Mouse (Mus musculus) stomach, embryonic 16.5 days (tissue): ENCODE measurements around the gene Paf1. TPM values are rescaled to one million over a fixed set of nuclear protein-coding genes. Genes with fewer than 3 reads are reported as not detected.

ENCODE experiments used
- ATAC-seq: fragments of 200-750 bp; cut with Nextera tagmentation; 2 replicates; pipeline ENCODE4 v1.8.0; 2017; ENCODE audit warnings: moderate number of reproducible peaks, moderate TSS enrichment; ENCODE audit not compliant: insufficient read depth, low FRiP score
- H3K27ac ChIP-seq: fragments of 300-500 bp; sonication (generic); 2 replicates; pipeline ENCODE4 v1.5.1; 2014; ENCODE audit warnings: low read length
- H3K27me3 ChIP-seq: fragments of 300-500 bp; sonication (generic); 2 replicates; pipeline ENCODE4 v1.6.1; 2014; ENCODE audit warnings: low read length, control low read depth, mixed read lengths; ENCODE audit not compliant: control insufficient read depth, insufficient read depth
- H3K36me3 ChIP-seq: fragments of 300-500 bp; sonication (generic); 2 replicates; pipeline ENCODE4 v1.6.1; 2014; ENCODE audit warnings: low read length; ENCODE audit not compliant: control insufficient read depth, insufficient read depth
- H3K4me1 ChIP-seq: fragments of 300-500 bp; sonication (generic); 2 replicates; pipeline ENCODE4 v1.6.1; 2014; ENCODE audit warnings: low read length, control low read depth, mixed read lengths; ENCODE audit not compliant: control insufficient read depth, insufficient read depth
- H3K4me2 ChIP-seq: fragments of 300-500 bp; sonication (generic); 2 replicates; pipeline ENCODE4 v1.6.1; 2014; ENCODE audit warnings: low read depth, low read length, mixed read lengths
- H3K4me3 ChIP-seq: fragments of 300-500 bp; sonication (generic); replicated peaks from 2 replicates; pipeline ENCODE4 v1.5.1; 2014; ENCODE audit warnings: mild to moderate bottlenecking, low read length
- H3K9ac ChIP-seq: fragments of 300-500 bp; sonication (generic); 2 replicates; pipeline ENCODE4 v1.6.1; 2014; ENCODE audit warnings: low read length
- H3K9me3 ChIP-seq: fragments of 300-500 bp; sonication (generic); replicated peaks from 2 replicates; pipeline ENCODE4 v1.6.1; 2016; ENCODE audit warnings: low read length, control low read depth; ENCODE audit not compliant: control insufficient read depth
- WGBS: fragments of 180-500 bp; shearing (Covaris S2); extraction: QIAGEN DNeasy Blood & Tissue Kit; methylation state at CpG from one replicate; pipeline ENCODE4 v1.1.7; 2014; 5-methylcytosine and 5-hydroxymethylcytosine counted together
- polyA plus RNA-seq: library from polyadenylated mRNA; unstranded; fragments of >200 nt; fragmentation: Nextera tagmentation; extraction: Ambion mirVana; gene quantifications from 2 replicates; pipeline ENCODE4 v1.2.1, GENCODE M21; 2015

Gene Paf1
- polyA plus RNA-seq, 1 experiment from 2014 or later: 84.3 TPM

DNA sequence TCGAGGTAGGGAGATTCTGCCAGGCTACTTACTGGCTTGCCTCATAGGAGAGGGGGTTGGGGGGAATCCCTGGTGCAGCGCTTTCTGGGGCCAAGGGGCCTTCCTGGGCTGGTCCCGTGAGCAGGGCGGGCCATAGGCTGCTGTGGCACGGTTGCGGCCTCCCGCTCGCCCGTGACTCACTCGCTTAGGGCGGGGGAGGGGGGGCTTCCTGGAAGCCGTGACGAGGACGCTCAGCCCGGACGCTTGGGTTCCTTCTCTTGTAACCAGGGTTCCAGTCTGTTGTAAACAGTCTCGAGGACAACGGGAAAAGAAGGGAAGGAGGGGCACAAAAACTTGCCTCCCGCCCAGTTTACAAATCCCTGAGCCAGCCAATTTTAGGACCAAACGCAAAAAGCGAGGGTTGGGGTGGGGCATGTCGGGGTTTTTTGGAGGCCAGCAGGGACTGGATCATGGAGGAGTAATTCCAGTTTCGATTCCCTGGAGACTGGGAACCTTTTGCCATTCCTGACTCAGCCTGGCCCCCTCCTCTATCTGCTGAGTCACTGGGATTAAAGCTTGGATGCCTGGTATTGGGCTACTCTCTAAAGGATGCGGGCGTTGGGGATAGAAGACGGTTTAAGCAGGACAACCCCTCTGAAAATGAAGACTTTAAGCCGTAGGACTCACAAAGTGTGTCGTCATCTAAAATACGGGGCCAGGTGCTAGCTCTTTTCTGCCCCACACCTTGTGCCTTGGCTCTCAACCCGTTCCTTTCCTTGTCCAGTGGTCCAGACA lies 11.5 kb upstream of the Paf1 start:
- Histone ChIP-seq H3K4me1 (peaks cover 58% of the 10 kb centered on the region), H3K9me3 (no peaks in the 10 kb centered on the region), H3K4me2 (peak overlapping the region; percentile 69), H3K36me3 (peaks cover 6% of the 10 kb centered on the region; the same call in 1 of the 2 replicates), H3K9ac (peak overlapping the region; percentile 82), H3K27ac (peak overlapping the region; percentile 100), H3K27me3 (no peaks in the 10 kb centered on the region), H3K4me3 (peak overlapping the region; percentile 43)
- ATAC-seq: peak; percentile 55
- WGBS: 3% methylated on average over 30 of the region's 30 CpGs

- Histone ChIP-seq H3K4me1 (peaks cover 59% of the 10 kb centered on the region), H3K36me3 (peaks cover 6% of the 10 kb centered on the region; the same call in 1 of the 2 replicates), H3K27me3 (no peaks in the 10 kb centered on the region), H3K27ac (peak overlapping the region; percentile 100), H3K4me2 (peak overlapping the region; percentile 69), H3K4me3 (peak overlapping the region; percentile 43), H3K9ac (peak overlapping the region; percentile 82), H3K9me3 (no peaks in the 10 kb centered on the region)
- WGBS: 0% methylated on average over 20 of the region's 20 CpGs
- peak; percentile 61 for ATAC-seq
These were observed 10.8 kb upstream of the Paf1 start for GRCm38 (mm10) chr7:28381938-28382337.

- Histone ChIP-seq H3K27me3 (no peaks in the 10 kb centered on the region), H3K4me3 (peak overlapping the region; percentile 43), H3K9ac (peak overlapping the region; percentile 82), H3K27ac (peak overlapping the region; percentile 100), H3K9me3 (no peaks in the 10 kb centered on the region), H3K4me1 (peaks cover 54% of the 10 kb centered on the region), H3K36me3 (peaks cover 6% of the 10 kb centered on the region; the same call in 1 of the 2 replicates), H3K4me2 (peak overlapping the region; percentile 69)
- 31% methylated on average over 10 of the region's 12 CpGs for WGBS
- ATAC-seq: no peak
These were observed 10.3 kb upstream of the Paf1 start for GRCm38 (mm10) chr7:28382347-28382951.

- Histone ChIP-seq H3K27ac (peak overlapping the region; percentile 100), H3K27me3 (no peaks in the 10 kb centered on the region), H3K36me3 (0 out of 2 replicates have a peak, but pooled peaks cover under 1% of the 10 kb centered on the region), H3K9ac (peak overlapping the region; percentile 12; the same call in 1 of the 2 replicates), H3K9me3 (no peaks in the 10 kb centered on the region), H3K4me3 (no peak overlapping the region), H3K4me1 (peaks cover 49% of the 10 kb centered on the region), H3K4me2 (peak overlapping the region; percentile 69; the same call in 1 of the 2 replicates)
- ATAC-seq: no peak
- 46% methylated on average over 11 of the region's 11 CpGs for WGBS
These were observed 9.8 kb upstream of the Paf1 start for GRCm38 (mm10) chr7:28382981-28383396.

DNA sequence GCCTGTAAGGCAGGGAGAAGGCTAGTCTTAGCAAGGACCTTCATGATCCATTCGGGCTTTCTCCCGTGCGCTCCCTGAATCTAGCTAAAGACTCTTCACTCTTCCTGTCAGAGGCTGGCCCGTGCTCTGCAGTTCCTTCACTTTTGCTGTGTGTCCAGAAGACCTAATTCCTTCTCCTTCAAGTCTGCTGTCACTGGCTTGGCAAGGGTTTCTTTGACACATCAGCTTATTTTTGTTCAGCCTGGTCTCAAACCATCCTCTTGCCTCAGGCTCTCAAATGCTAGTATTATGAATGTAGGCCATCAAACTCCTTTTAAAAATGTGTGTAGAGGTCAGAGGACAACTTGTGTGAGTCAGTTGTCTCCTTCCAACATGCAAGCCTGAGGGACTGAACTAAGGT lies 9.1 kb upstream of the Paf1 start:
- Histone ChIP-seq H3K27ac (peak overlapping the region; percentile 100), H3K9me3 (no peaks in the 10 kb centered on the region), H3K9ac (peak overlapping the region; percentile 46), H3K4me2 (no peak overlapping the region), H3K36me3 (no peaks in the 10 kb centered on the region), H3K4me1 (peaks cover 45% of the 10 kb centered on the region), H3K4me3 (no peak overlapping the region), H3K27me3 (no peaks in the 10 kb centered on the region)
- ATAC-seq: no peak
- WGBS: 64% methylated on average over 4 of the region's 4 CpGs

DNA sequence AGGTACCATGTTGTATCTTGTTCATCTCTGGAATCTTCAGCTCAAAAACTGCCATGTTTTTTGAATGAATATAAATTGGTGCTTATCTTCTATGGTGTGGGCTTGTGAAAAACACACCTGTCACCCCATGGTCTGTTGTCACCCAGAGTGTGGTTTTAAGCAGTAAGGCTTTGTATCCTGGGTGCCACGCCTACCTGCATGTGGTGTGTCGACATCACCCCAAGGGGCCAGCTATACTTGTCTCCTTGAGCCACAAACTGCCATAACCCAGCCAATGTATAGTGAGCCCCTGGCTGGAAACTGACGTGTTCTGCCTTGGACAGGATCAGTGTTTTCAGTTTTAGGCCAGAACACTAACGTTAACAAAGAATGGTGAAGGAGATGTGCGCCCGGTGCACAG lies 8.6 kb upstream of the Paf1 start:
- peaks cover 45% of the 10 kb centered on the region for H3K4me1 ChIP-seq
- no peaks in the 10 kb centered on the region for H3K27me3 ChIP-seq
- WGBS: 74% methylated on average over 6 of the region's 6 CpGs
- H3K4me2 ChIP-seq: no peak overlapping the region
- H3K4me3 ChIP-seq: no peak overlapping the region
- H3K36me3 ChIP-seq: peaks cover 4% of the 10 kb centered on the region; the same call in 1 of the 2 replicates
- no peak for ATAC-seq
- no peak overlapping the region for H3K9ac ChIP-seq
- H3K9me3 ChIP-seq: no peaks in the 10 kb centered on the region
- 0 out of 2 replicates have a peak overlapping the region, but pooled peaks have one; percentile 100 for H3K27ac ChIP-seq

GRCm38 (mm10) chr7:28385196-28385595 lies 7.6 kb upstream of the Paf1 start:
- H3K9ac ChIP-seq: no peak overlapping the region
- no peak overlapping the region for H3K4me3 ChIP-seq
- ATAC-seq: no peak
- no peaks in the 10 kb centered on the region for H3K9me3 ChIP-seq
- no peak overlapping the region for H3K4me2 ChIP-seq
- 92% methylated on average over 9 of the region's 9 CpGs for WGBS
- H3K27ac ChIP-seq: 0 out of 2 replicates have a peak overlapping the region, but pooled peaks have one; percentile 22
- H3K36me3 ChIP-seq: peaks cover 7% of the 10 kb centered on the region; the same call in 1 of the 2 replicates
- no peaks in the 10 kb centered on the region for H3K27me3 ChIP-seq
- H3K4me1 ChIP-seq: peaks cover 35% of the 10 kb centered on the region

DNA sequence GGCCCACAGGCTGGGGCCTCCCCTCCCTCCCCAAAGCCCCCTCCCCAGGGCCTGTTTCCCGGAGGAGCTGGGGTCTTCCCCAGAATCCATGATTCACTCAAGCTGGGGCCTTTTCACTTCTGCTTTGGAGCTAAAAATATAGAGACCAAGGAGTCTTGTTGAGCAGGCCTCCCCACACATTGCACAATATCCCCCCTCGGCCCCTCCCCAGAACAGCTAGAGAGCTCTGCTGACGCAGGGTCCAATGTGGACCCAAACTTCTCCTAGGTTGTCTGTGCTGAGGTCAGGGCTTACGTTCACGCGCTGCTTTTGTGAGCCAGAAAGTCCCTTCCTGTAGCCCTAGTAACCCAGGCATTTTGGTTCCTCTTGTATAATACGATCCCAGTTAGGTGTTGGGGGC lies 6.7 kb upstream of the Paf1 start:
- H3K4me3 ChIP-seq: no peak overlapping the region
- H3K27ac ChIP-seq: peak overlapping the region; percentile 79
- WGBS: 76% methylated on average over 7 of the region's 7 CpGs
- no peaks in the 10 kb centered on the region for H3K9me3 ChIP-seq
- H3K4me2 ChIP-seq: no peak overlapping the region
- peaks cover 10% of the 10 kb centered on the region; the same call in 1 of the 2 replicates for H3K36me3 ChIP-seq
- no peak for ATAC-seq
- peaks cover 27% of the 10 kb centered on the region for H3K4me1 ChIP-seq
- no peaks in the 10 kb centered on the region for H3K27me3 ChIP-seq
- H3K9ac ChIP-seq: peak overlapping the region; percentile 36; the same call in 1 of the 2 replicates

- Histone ChIP-seq H3K4me1 (peaks cover 25% of the 10 kb centered on the region), H3K27ac (peak overlapping the region; percentile 79), H3K9me3 (no peaks in the 10 kb centered on the region), H3K4me3 (no peak overlapping the region), H3K36me3 (peaks cover 10% of the 10 kb centered on the region; the same call in 1 of the 2 replicates), H3K4me2 (no peak overlapping the region), H3K27me3 (no peaks in the 10 kb centered on the region), H3K9ac (peak overlapping the region; percentile 36; the same call in 1 of the 2 replicates)
- peak; percentile 73 for ATAC-seq
- 5% methylated on average over 4 of the region's 4 CpGs for WGBS
These were observed 6.3 kb upstream of the Paf1 start for GRCm38 (mm10) chr7:28386462-28386861.
